Mouse (Mus musculus) heart, postnatal 25 days (tissue): ENCODE measurements around the gene Mtmr11. TPM values are rescaled to one million over a fixed set of nuclear protein-coding genes. Genes with fewer than 3 reads are reported as not detected.

ENCODE experiments used
- DNase-seq: peaks from one replicate; pipeline ENCODE4 v3.0.0; 2022; ENCODE audit warnings: low spot score
- intact Hi-C: fragments of 180-260 bp; cut with DNase I; formaldehyde crosslinking; loops from one replicate; pipeline ENCODE4 v1.15.1; 2025
- total RNA-seq, 2 experiments: library from RNA; stranded (reverse); gene quantifications; 2 replicates each; pipeline ENCODE4 v1.2.3; 2021

The Mtmr11 gene
- 1 to 10 TPM; 3.2 TPM for total RNA-seq

DNA sequence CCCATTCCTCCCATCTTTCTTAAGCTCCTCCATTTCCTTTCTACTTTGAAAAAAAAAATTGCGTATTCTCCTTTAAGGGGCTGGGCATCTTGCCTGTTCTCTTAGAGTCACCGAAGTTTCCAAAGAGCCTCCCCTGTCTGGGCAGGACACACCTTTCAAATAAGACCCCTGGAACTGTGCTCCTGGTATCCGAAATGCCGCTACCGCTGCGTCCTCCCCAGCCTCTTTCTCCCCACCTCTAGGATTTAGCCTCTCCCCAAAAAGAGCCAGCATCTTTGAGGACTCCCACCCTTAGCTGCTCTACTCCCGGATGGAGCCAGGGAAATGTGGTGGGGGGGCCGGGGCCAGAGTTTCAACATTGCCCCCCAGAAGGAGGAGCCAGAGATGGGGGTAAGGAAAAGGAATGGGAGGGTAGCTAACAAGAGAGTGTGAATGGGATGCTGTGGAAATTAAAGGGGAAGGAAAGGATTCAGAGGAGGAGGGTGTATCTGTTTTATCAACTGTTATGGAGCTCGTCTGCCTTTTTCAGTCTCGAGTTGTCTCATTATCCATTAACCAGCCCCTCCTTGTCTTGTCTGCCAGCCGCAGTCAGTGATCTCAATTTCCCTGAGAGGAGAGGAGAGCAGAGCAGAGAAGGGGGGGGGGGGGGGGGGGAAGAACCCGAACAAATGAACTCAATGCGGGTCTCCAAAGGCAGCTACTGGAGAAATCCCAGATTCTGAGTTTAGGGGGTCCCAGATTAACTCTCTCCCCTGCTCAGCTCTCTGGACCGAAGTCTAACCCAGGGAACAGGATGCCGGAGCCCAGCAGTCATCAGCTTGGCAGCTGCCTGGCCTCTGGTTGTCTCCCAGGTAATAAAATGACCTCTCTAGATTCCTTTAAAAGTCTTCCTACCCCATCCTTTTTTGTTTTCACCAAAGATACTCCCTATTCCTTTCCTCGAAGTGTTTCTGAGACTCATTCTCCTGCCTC, at the start of gene Mtmr11:
Gene Mtmr11, plus strand, starts transcription at position 136 of the 972 bp plus-strand sequence.
- DNase-seq = no peak
- intact Hi-C loops = no loop called here

DNA sequence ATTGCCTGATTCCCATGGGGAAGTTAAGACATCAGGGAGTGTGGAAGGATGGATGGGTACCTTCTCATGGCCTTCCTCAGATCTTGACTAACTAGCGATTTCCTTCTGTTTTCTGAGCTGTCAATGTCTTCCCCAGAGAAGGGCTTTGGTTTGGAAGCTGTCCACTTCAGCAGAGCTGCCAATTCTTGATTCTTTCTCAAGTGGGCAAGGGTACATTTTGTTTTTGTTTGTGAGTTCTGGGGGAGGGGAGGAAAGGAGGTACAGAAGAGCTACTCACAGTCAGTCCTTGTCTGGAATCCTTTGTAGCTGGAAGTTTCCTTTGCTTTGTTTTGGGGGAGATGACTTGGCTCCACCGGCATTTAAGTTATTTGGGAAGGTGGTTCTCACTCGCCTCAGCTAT, 48.6 kb upstream of the Mtmr11 start:
- intact Hi-C loops = no loop called here
- no peak for DNase-seq

DNA sequence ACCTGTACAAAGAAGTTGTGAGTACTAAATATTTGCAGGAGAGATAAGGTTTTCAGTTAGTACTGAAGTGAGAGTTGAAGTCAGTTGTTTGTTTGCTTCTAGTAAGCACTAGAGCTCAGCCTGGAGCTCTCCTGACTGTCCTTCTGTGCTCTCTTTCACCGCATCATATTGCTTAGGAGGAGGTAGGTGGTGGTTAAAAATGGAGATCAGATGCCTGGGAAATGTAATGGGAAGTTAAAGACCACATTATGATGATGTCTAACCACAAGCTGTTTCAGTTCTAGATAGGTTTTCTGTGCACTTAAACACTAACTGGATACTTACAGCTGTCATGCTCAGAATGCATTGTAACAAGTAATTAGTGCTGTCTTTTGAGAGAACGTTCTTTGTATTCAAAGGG, 43.7 kb upstream of the Mtmr11 start:
- no peak for DNase-seq
- intact Hi-C loops = no loop called here

DNA sequence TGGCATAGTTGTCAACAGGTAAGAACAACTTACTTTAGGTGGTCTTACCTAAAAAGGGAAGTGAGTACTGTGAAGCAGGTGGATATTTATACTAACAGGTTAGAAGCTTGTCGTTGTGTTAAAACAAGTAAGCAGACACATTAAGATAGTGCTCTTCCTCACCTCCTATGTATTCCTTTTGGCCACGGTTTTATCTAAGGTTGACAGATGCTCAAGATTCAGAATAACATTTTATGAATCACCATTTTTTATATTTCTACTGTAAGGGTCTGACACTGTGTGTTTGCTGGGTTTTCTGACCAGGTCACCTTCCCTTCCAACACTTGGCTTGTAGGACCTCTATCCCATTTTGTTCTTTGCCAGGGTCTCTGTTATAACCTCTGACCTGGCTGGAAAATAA, 43.1 kb upstream of the Mtmr11 start:
- intact Hi-C loops = no loop called here

DNA sequence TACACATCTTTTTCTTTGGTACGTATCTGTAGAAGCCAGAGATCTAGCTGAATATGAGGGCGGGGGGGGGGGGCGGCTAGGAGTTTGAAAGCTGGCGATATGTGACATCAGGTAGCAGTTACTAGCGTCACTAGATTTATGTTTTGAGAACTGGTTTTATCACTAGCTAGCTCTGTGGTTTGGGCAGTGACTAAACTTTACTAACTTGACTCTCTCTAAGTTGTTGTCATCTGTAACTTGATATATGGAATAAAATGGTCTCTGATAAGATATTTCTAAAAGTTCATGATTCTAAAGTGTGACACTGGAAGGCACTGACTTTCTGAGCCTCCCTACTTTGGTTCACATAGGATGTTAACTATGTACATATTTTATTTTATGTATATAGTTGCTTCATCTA, 37.6 kb upstream of the Mtmr11 start:
- DNase-seq = no peak
- intact Hi-C loops = no loop called here

More for the DNA sequence above, 43.1 kb upstream of the Mtmr11 start:
- no peak for DNase-seq

DNA sequence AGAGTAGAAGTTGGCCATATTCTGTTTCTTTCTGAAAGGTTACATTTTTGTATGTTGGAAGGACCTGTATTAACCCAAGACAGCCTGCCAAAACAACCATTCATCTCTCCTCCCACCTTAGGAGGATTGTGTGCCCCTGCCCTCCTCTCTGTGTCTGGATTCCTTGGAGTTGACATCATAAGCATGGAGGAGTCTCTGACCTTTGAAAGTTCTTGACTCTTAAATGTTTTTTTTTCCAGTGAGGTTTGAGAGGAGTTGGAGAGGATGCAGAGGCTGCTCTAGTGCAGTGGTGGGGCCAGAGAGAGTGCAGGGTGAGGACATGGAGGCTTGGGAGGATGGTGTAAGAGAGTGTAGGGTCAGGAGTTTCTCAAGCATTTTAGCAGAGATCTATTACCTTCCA, 33.7 kb upstream of the Mtmr11 start:
- intact Hi-C loops = no loop called here
- no peak for DNase-seq

DNA sequence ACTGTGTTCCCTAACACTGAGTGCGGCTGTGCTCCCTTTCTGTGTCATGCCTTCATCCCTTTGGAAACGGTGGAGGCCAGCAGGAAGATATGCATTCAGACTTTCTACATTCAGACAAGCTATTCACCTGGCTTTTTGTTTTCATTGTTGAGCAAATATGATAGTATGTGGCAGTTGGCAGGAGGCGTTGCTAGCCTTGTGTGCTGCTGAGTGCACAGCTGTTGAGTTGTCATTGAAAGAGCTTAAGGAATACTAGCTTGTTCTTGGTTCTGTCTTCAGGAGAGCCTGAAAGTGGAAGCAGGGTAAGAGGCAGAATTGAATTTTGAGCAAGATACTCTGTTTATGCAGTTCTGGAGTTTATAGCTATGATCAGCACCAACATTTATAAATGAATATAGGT, 29.3 kb upstream of the Mtmr11 start:
- intact Hi-C loops = no loop called here

DNA sequence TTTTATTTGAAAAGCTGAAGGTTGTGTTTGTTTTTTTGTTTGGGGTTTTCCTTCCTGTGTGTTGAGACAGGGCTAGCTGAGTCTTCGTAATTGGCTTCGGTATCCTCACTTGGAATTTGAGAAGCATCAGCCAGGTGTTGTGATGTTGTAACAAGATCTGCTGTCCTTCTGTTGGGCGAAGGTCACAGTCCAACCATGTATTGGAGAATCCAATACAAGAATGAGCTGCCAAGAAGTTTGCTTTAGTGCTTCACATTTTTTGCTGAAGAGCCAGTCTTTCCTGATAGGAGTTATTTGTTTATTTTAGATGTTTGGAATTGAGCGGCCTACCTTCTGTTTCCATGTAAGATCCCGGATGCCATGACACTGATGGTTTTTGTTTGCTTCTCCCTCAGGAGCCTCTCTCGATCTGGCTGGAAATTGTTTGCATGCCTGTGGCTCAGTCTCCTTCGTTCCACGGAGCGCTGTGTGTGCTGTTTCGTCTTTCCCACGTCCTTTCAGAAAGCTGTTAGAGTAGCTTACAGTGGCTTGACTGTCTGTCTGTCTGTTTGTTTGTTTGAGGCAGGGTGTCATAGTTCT, 28.4 kb upstream of the Mtmr11 start:
- intact Hi-C loops = no loop called here
- no peak for DNase-seq

More for the DNA sequence above, 29.3 kb upstream of the Mtmr11 start:
- no peak for DNase-seq

DNA sequence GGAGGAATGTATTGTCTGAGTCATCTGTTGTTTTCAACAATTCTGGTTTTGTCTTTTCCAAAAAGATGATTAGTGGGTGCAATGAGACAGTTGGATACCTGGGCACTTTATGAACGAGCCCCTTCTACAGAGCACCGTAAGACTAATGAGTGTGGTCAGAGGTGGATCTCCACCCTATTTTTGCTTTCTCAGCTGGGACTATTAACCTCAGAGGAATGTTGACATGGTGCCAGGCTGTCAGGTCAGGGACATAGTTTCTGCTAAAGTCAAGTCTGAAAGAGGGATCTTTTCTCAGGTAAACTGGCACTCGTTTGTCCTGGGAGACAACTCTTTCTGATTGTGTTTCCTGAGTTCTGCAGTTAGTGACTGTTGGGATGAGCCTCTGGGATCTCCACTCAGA, 26.8 kb upstream of the Mtmr11 start:
- DNase-seq = no peak
- intact Hi-C loops = no loop called here

DNA sequence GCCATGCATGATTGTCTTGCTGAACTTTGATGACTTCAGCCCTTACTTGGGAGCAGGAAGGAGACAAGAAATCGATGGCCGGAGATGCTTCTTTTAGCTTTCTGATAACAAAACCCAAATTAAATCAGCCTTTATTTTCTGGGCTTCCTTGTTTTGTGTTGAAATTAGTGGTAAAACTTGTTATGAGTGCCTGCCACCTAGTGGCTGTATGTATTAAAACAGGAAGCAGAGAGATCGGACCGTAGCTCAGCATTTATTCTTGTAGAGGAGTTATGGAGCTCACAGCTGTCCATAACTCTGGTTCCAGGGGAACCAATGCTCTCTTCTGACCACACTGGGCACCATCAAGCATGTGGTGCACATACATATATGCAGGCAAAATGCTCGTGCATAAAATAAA, 13.9 kb upstream of the Mtmr11 start:
- intact Hi-C loops = loop anchor here (1.0 to 5.0 kb wide), 3 partner anchors 41 to 181 kb away; no protein-coding TSS in a partner anchor
- no peak for DNase-seq

DNA sequence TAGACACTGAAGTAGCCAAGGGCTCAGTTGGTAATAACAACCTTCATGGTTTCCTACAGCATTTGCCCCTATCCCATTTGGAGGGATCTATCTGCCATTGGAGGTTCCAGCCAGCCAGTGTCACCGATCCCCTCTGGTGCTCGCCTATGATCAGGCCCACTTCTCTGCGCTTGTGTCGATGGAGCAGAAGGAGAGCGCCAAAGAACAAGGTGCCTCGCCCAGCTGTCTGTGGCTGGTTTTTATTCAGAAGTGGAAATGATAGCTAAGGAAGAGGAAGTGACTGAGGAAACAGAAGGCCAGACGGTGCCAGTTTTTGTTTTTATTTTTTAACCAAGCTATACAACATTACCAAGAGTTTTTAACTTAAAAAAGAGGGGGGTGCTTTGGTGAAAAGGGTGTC, 10.0 kb upstream of the Mtmr11 start:
- intact Hi-C loops = no loop called here
- no peak for DNase-seq

DNA sequence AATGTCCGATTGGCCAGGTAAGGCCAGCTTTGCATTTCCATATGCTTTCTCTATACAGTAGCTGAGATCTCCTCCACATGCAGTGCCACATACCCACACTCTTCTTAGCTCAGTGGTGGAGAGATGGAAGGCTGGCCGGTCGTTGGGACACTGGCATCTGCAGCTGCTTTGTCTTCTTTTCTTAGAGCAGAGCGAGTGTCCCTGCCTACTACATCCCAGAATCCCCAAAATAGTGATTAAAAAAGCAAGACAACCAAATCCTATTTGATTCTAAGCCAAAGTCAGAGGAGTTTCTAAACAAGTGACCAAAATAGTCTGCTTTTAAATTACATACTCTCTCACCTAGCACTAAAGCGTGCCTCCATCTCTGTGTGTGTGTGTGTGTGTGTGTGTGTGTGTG, 9.2 kb upstream of the Mtmr11 start:
- no peak for DNase-seq
- intact Hi-C loops = no loop called here

DNA sequence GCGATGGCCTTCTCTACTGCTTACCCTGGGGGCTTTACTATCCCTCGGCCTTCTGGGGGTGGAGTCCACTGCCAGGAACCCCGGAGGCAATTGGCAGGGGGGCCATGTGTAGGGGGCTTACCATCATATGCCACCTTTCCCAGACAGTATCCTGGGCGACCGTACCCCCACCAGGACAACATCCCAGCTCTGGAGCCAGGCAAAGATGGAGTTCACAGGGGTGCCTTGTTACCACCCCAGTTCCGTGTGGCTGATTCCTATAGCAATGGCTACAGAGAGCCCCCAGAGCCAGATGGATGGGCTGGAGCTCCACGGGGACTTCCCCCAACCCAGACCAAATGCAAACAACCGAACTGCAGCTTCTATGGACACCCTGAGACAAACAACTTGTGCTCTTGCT, 6.3 kb upstream of the Mtmr11 start:
- intact Hi-C loops = no loop called here
- DNase-seq = no peak

DNA sequence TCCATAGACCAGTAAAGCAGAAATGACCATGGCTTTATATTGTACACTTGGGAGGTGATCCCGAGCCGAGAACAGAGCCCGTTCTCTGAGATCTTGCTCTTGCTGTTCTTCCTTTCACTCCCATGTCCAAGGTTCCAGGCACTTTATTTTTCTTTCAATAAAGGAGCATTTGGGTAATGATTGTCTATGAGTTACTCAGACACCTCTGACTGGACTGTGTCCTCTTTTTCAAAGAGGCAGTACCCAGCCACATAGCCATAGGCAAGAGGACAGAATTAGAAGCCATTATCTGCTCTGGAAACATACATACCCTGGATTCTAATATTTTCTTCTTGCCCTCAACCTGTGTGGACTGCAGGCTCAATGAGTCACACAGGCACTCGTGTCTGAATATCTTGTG, 2.0 kb upstream of the Mtmr11 start:
- no peak for DNase-seq
- intact Hi-C loops = no loop called here

DNA sequence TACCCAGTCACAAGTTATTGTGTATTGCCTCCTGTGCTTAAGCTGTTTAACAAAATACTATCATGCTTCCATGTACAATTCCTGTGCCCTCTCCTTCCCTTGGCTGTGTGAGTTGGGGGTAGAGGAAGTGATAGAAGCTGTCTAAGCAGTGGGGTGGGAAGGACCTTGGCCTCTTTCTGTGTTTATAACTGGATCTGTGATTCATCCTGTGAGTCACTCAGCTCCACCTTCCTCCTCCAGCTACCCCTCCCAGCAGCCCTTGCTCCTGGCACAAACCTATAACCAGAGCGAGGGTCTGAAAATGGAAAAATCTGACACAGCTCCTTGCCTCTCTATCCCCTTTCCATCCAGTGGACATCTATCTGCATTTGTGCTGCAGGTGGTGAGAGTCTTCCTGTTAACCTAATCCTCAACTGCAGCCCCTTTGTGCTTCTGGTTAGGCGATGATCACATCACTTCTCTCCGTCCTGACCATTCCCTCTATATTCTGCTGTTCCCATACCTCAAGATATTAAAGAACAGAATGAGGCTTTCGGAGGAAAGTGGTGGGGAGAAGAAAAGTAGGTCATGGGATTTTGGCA, 1.5 kb upstream of the Mtmr11 start:
- intact Hi-C loops = no loop called here

DNA sequence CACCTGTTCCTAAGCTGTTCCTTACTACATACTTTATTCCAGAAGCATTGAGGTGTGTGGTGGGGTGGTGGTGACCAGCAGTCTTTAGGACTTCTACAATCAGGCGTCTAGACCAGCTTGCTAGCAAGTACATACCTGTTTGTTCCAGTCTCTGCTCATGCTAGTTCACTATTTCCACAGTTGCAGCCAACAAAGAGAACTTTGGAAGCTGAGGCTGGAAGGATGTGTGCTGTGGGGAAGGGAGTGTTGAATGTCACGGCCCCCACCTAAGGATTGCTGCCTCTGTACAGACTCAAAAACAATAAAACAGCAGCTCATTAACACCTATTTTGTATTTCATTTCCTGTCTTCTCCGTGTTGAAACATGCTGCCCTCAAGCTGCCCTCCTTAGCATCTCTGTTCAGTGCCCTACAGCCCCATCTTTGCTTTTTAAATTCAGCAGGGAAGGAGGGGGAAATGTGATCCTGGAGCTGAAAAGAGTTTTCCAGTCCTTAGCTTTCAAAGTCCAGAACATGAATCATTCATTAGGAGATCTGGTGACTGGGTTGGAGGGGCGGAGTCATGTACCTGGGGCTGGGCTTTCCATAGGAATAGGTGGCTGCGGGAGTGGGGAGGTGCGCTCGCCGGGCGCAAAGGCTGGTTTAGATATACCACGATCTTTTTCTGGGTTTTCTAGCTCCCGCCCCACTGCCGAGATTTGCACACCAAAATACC, 844 bp upstream of the Mtmr11 start:
- intact Hi-C loops = no loop called here
- peak; percentile 37 for DNase-seq

More for the DNA sequence above, 1.5 kb upstream of the Mtmr11 start:
- DNase-seq = peak; percentile 59

DNA sequence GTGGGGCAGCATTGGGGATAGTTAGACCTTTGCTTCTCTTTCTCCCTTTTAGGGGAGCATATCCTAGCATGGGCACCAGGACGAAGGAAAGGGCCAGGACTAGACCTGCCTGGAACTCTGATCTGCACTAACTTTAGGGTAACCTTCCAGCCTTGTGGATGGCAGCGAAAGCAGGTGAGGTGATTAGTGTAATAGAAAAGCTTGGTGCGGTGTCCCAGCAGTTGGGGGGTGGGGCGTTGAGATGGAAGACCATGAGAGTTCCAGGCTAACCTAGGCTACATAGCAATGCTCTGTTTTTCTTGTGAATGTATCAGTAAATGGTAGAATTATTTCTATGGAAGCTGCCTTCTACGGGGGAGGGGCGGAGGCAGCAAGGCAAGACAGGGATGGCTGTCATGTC, 1.2 kb downstream of the Mtmr11 start:
- intact Hi-C loops = no loop called here
- DNase-seq = no peak

DNA sequence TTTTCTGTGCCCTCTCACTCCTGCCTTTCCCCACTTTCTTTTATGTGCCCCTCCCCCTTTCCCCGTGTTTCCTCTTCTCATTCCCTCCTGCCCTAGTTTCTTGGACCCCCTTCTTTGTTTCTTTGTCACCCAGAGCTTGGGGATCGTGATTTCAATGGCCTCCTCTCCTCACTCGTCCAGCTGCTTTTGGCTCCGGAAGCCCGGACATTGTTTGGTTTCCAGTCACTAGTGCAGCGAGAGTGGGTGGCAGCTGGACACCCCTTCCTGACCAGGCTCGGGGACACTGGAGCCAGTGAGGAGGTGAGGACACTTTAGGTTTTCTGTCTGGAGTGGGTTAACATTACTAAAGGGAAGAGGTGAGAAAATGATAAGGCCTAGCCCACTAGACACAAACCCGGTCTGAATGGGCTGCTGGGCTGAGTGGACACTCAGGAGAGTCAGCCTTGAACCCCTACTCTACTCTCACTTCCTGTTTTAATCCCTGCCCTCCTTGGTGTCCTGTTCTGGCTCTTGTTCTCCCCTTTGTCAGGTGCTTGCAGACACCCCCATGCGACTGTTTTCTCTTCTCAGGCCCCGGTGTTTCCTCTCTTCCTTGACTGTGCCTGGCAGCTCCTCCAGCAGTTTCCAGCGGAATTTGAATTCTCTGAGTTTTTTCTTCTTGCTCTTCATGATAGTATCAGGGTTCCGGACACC, 6.8 kb downstream of the Mtmr11 start:
- DNase-seq = no peak
- intact Hi-C loops = no loop called here

DNA sequence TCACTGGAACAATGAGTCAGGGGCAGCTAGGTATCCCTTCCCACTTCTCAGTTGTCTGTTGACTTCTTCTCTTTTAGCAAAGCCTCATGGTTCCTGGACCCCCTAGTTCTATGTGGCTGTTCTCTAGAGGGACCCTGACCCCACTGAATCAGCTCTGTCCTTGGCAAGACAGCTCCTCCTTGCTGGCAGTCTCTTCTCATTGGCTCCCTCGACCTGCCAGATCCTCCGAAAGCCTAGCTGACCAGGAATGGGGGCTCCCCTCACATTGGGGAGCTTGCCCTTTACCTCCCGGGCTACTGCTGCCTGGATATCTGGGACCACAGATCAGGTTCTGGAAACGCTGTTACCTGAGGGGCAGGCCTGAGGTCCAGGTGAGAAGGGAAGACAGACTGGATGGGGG, 8.5 kb downstream of the Mtmr11 start:
- intact Hi-C loops = loop anchor here (2.0 kb wide), 1 partner anchor 49 kb away; the partner anchor contains the start of genes Bola1 and Hist2h2ab
- DNase-seq = no peak
